Mouse (Mus musculus) lung, postnatal 14 days (tissue): ENCODE measurements around the gene Ctnna2.

Experiments
- DNase-seq: peaks from one replicate; pipeline ENCODE4 v3.0.0; 2021

Ctnna2 gene

DNA sequence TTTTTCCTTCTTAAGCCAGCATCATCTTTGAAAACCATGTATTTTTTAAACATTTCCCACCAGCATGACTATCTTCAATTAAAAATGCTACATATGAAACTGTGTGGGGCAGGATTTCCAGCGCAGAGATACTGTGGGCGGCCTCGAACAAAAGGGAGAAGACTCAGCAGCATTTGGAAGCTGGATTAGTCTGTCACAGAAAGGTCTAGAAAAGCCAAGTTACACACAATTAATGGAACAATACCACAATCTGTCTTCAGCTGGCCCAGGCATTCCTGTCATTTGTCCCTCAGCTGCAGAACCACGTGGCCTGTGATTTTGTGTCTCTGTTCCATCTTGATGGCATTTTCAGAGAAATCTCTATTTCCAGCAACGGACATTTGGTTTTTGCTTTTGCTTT lies 726.0 kb downstream of the Ctnna2 start:
- DNase-seq, result no peak

DNA sequence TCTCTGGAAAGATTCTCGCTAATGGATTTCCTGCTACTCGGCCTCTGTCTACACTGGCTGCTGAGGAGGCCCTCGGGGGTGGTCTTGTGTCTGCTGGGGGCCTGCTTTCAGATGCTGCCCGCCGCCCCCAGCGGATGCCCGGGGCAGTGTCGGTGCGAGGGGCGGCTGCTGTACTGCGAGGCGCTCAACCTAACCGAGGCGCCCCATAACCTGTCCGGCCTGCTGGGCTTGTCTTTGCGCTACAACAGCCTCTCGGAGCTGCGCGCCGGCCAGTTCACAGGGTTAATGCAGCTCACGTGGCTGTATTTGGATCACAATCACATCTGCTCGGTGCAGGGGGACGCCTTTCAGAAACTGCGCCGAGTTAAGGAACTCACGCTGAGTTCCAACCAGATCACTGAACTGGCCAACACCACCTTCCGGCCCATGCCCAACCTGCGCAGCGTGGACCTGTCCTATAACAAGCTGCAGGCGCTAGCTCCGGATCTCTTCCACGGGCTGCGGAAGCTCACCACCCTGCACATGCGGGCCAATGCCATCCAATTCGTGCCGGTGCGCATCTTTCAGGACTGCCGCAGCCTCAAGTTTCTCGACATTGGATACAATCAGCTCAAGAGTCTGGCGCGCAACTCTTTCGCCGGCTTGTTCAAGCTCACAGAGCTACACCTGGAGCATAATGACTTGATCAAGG lies 735.8 kb downstream of the Ctnna2 start:
- no peak for DNase-seq

DNA sequence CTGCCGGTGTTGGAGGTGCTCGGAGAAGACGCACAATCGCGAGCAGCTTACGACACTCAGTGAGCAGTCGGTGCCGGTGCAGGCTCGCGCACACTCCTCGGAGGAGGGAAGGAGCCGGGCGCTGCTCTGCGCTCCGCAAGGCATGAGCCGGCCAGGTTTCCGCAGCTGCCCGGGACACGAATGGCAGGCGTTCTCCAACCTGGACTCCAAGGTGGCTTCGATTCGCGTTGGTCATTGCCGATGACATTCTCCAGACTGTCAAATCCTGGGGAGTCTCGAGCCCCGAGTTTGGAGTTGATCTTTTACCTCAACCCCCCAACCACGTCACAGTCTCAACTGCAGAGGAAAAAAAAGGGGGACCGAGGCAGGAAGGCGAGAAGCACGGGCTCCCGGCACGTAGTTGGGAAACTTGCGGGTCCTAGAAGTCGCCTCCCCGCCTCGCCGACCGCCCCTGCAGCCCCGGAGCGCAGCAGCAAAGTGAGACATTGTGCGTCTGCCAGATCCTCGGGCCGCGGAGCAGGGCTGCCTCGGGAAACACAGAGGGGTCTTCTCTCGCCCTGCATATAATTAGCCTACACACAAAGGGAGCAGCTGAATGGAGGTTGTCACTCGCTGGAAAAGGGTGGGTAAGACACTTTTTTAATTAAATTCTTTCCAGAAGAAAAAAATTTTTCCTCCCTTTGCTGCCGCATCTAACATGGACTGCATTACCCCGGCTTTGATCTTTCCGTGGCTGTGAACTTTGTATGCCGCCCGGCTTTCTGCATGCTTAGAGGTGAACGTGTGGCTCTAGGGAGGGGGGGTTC lies 736.7 kb downstream of the Ctnna2 start, which contains the start of gene Lrrtm1:
Gene Lrrtm1 (plus strand): TSS at position 89 of the 806 bp plus-strand sequence.
- peak; percentile 3 for DNase-seq

DNA sequence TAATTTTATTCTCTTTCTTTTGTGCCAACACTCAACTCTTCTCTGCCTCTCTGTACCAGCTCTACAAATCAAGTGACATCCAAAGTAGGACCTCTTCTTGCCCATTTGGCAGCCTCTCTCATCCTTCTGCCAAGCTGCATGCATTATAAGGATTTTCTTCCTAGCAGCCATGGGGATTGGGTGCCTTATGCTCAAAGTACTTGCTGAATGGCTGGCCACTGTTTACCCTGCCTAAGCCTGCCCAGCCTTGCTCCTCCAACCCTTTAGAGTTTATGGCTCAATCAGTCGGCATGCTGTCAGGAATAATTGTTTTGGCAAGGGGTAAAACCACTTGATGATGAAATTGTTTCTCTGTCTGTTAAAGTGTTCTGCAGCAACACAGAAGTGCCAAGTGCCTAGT lies 739.1 kb downstream of the Ctnna2 start:
- DNase-seq, result no peak

DNA sequence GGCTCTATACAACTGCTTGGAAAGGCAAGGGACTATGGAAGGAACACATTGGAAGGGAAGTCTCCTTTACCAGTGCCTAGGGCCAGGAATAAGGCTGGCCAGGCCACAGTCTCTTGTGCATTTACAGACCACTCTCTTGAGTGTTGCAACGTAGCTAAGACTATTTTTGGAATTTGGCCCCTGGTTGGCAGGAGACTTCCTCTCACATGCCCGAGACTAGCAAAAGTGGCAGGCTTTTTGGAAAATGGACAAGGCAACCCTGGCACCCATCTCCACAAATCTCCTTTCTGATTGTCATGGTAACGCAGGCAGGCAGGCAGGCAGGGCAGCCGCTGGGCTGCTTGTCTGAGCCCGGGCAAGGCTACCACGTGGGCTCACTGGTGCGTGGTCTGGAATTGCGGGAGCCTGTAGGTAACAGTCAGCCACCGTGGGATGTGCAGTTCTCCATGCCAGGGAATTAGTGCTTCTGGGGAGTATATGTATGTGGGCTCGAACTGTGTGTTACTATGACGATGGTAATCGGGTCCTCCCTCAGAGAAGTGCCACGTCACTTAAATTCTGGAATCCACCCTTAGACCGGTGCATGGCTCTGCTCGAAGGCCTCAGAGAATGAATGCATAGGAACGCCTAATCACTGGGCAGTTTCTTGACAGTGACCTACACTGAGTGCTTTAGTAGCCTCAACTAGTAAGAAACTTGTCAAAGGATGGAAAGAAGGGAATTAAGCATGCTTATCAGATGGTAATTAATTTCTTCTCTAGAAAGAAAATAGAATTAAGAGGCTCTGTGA lies 756.5 kb downstream of the Ctnna2 start:
- DNase-seq, result no peak

DNA sequence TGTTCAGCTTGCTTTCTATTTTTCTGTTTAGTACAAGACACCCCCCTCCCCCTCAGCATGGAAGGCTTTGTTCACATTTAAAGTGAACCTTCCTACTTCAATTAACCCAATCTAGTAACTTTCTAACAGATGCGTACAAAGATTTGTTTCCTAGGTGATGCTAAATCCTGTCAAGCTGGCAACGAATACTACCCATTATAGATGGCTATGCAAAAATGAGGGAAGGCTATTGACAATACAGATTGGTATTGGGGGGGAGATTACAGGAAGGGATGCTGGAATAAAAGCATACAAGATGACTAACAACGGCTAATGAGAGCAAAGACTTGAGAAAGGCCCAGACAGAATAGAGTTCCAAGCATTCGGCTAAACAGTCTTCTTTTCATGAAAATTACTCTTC lies 758.7 kb downstream of the Ctnna2 start:
- DNase-seq, result no peak

DNA sequence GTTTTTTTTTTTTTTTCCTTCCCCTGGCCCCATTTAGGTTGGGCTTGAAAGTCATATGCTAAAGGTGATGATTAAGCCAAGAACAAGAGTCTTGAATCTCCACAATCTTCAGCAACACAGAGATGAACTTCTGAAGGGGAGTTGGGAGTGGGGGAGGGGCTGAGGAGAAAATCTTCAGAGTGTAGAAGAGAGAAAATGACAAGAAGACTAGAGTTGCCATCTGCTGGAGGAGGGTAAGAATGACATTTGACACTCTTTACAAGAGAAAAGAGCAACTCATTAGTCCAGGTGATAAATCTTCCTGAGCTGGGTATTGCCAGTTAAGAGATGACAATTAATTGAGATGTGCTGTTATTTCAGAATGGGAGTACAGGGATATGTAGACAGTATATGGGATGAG lies 760.6 kb downstream of the Ctnna2 start:
- no peak for DNase-seq

DNA sequence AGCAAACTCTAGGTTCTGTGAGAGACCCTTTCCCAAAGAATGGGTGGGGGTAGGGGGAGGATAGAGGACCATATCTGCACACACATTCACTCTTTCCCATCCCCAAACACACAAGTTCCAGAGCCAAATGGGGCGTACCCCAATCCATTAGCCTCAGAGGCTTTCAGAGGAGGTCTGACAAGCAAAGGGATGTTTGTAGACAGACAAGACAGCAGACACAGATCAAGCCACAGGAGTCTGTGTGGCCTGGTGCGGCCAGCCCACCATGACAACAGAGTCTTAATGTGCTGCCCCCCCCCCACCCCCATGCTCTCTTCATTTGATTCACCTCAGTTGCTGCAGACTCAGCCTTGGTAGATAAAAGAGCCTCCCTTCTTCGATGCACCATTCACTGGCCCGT lies 764.2 kb downstream of the Ctnna2 start:
- DNase-seq, result no peak

DNA sequence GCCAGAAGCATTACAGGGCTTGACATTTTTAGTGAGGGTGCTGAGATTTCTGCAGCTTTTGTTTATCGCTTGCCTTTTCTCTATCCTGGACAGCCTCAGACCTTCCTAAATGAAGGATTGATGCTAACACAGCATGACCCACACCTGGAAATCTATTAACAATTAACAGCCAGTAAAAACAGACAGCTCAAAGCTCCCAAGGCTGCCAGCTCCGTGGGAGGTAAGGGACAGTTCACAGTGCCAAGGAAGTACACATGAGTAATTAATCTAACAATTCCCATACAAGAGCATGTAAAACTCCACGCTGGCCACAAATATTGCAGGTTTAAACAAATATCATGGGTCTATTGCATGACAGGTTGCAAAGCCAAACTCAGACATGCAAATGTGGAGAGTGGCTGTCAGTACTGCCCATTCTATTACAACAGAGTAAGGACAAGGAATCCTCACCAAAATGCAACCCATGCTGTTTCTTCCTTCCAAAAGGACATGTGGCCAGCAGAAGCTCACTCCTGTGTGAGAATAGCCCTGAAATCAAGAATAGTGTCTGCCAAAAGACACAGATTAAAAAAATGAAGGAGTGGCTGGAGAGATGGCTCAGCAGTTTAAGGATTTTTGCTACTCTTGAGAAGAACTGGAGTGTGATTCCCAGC lies 765.6 kb downstream of the Ctnna2 start:
- no peak for DNase-seq

DNA sequence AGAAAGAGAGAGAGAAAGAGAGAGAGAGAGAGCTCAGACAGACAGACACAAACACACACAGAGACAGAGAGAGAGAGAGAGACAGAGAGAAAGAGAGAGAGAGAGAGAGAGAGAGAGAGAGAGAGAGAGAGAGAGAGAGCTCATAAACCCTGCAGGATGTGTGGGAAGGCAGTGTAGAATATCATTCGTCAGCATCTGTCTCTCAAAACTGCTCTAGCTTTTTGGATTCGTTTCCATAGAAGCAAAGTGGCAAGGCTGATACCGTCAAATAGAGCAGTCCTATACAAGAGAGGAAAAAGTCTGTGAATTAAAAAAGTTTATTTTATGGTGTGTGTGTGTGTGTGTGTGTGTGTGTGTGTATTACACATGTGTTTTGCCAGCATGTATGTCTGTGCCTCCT lies 769.6 kb downstream of the Ctnna2 start:
- DNase-seq, result no peak

DNA sequence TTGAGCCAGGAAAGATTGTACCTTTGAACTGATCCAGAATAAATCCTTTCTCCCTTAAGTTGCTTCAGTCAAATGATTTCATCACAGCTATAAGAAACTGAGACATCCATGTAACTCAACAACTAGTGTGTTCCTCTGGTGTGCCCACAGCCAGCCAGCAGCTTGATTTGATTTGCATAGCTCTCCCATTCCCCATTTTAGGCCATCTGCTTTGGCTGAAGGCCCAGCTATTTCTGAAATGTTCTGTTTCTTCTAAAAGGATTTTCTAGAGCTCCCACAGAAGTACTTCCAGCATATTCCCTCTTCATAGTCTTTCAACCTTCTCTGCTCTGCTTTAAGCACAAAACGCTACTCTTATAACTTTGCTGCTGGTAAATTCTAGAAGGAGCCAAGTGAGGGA lies 770.3 kb downstream of the Ctnna2 start:
- no peak for DNase-seq

DNA sequence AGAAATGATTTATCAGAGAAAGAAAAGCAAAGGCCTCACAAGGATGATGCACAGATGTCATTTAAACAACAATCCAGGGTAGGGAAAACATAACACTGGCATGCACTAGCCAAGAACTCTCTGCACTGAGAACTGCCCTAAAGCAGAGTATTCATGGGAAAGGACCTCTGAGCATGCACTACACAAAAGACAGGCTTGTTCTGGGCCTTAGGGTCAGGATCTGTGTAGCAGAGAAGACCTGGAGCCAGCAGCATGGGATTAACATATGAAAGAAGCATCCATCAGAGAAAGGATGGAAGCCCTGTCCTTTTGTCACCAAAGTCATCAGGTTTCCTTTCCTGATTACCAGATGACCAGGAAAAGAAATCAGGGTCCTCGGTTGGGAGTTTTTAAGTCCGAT lies 780.1 kb downstream of the Ctnna2 start:
- DNase-seq, result no peak

DNA sequence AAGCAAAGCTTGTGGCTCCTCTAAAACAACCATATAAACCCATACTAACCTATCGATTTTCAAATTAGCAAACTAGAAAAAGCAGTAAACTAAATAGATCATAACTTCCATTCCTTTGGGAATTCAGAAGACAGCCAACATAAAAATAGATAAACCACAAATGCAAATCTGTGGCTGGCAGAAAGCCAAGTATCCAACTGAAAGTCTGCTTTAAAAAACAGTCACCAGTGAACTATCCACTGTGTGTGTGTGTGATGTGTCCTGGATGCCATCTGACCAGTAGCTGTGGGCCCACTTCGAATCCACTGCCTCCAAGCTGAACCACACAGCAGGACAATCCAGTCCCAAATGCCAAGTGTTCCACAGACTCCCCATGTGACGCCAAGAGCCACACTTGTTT lies 782.8 kb downstream of the Ctnna2 start:
- DNase-seq, result no peak

DNA sequence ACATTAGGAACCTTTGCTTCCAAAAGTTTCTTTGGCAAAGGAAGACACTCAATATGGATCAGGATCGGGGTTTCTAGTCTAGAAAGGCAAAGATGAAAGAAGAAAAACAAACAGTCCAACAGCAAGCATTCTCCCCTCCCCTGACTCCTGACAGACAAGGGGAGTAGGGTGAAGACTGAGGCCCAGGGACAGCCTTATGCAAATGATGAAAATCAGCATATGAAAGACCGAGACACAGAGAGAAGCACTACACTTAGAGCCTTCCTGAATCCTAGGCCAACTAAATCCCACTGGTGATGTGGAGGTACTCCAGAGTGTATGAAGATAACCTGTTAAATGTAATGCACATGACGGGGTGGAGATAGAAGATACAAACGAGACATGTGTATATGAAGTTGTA lies 787.9 kb downstream of the Ctnna2 start:
- DNase-seq, result no peak

DNA sequence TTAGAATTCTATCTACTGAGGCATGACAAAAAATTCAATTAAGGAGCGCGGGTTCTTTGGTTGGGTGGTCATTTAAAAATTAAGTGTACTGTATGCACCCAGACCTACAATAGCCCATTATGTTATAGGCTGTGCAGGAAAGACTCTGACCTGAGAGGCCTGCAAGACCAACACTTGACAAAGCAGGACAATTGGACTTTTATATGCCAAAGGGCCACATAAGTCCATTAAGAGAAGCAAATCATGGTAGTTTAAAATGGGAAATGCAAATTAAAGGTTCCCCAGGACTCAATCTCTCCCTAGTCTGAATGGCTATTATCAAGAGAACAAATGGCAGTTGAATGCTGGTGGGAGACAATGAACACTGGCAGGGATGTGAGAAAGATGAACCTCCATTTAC lies 790.9 kb downstream of the Ctnna2 start:
- no peak for DNase-seq

DNA sequence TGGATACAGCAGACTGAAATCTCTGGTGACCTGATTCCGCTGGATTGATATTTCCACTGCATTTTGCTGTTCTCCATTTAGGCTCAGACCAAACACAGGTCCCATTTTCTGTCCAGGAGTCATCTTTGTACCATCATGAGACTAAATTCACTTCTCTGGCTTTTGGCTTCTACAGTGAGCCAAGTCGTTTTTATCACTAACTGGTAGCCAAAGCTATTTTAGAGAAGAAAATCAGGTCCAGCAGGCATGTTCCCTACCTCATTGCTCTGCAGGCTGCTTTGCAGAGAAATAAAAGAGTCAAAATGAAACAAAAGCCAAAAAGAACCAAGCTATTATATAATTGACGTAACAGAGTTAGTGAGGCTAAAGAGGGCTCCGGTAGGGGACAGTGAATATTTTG lies 793.7 kb downstream of the Ctnna2 start:
- DNase-seq, result no peak

DNA sequence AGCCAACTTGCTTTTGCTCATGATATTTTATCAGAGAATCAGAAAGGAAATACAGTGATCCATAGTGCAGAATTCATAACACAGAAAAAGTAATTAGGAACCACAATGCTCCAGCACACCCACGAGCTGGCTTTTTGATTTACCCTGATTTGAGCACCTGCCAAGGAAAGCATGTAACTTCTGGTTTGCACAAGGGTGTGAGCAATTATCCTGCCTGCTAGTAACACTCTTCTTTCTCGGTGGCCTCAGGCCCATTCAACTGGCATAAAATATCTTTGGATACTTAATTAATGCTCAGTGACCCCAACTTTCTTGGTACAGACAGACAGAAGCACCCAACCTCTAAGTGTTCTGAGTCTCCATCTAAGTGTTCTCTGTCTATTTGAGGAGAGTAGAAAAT lies 794.6 kb downstream of the Ctnna2 start:
- DNase-seq, result no peak

DNA sequence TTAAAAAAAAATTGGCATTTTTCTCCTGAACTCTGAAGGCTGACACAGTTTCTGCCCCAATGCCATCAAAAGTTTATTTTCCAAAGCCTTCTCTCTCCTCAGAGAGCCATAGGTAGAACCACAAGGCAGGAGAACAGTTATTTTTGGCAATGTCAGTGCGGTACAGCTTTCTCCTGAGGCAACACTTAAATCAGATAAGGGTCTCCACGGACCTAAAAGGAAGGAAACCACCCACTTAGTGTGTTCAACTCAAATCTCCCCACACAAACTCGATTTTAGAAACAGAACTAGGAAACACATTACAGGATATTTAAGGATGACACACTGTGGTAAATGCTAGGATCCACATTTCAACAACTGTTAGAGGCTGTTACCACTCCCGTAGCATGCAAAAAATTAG lies 803.7 kb downstream of the Ctnna2 start:
- DNase-seq, result no peak

DNA sequence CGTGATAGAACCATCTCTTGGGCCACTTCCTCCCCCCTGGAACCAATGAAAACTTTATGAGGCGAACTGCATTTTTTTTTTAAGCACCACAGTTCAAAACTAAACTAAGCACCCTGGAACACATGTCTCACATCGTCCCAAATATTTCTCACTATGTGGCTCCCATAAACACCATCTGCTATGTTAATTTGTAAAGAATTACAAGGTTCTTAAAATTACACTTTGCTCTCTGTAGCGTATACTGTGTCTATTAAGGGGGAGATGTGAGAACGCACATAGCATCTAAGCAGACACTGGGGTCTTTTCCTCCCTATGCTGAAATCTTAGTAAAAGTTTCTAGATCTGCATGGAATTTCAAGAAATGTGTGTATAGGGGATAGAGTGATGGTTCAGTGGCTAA lies 822.5 kb downstream of the Ctnna2 start:
- no peak for DNase-seq

DNA sequence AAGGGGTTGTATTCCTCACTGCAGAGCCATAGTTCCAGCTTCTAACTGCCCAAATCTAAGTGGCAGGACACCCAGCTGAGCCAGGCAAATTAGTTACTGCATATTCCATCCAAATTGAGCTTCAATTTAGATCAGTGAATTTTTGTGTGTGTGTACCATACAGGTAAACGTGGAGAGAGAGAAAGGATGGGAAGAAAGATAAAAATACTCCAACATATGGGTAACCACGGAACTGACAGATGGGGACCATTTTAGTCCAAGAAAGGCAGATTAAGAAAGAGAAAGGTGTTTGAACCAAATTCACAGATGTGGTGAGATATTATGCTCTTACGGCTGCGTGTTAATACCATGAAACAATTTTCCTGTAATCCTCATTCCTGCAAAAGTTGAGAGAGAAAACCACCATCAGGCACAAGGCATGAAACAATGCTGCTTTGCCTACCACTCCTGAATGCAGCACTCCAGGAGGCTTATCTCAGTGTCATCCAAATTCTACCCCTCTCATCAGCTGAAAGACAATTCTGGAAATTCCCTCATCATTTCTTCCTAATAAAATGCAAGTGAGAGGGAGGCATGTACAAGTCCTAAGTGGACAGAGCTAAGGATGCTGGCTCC lies 840.1 kb downstream of the Ctnna2 start:
- DNase-seq, result no peak

DNA sequence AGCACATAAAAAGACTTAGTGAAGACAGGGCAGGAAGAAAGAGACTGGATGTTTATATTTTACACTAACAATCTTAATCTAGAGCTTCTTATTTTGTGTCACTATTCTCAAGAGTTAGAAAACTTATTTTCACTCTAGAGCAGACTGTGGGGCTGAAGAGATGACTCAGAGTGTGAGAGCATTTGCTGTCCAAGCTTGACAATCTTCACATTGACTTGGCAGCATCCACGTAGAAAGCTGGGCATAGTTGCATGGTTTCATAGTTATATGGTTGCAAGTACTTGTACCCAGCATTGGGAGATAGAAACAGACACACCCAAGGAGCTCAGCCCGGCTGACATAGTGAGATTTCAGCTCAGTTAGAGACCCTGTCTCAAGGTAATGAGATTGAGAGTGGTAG lies 858.6 kb downstream of the Ctnna2 start:
- no peak for DNase-seq

DNA sequence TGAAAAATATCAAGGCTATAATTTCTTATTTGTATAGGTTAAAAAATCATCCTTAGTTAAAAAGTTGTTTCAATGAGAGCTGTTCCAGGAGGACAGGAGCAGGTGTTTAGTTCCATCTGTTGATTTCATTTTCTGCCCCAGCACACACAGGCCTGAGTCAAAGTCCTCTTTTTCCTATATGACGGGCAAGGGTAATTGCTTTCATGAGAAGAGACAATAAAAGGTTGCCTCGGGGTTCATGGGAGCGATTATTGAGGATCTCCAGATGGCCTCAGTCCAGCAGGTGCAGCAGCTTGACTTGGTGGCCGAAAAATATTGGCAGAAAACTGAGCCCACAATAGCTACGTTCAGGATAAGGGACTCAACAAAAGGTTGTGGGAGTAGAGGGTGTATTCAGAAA lies 859.0 kb downstream of the Ctnna2 start:
- no peak for DNase-seq
